Mouse (Mus musculus) brown adipose tissue, adult 24 weeks (tissue): ENCODE data around the gene Wnt5b. TPM values are rescaled to one million over a fixed set of nuclear protein-coding genes. Genes with fewer than 3 reads are reported as not detected.
A peak's percentile ranks its signal among the peaks of the same experiment; 100 is the strongest.
"Not testable (repeated sequence)": the region's sequence is repeated elsewhere in the genome, so short reads cannot be mapped to it uniquely, and the experiment has no call there.

ENCODE experiments used
- H3K27ac ChIP-seq: fragments of 200-500 bp; replicated peaks from 2 replicates; pipeline ENCODE4 v1.5.1; 2012; ENCODE audit warnings: low read depth, mild to moderate bottlenecking, low read length
- H3K4me1 ChIP-seq: fragments of 200-500 bp; 2 replicates; pipeline ENCODE4 v1.6.1; 2012; ENCODE audit warnings: low read length, mixed read lengths; ENCODE audit not compliant: control insufficient read depth, insufficient read depth, insufficient read length
- H3K4me3 ChIP-seq: fragments of 200-500 bp; 2 replicates; pipeline ENCODE4 v1.5.1; 2012; ENCODE audit warnings: low read depth, mild to moderate bottlenecking, low read length, moderate library complexity; ENCODE audit not compliant: insufficient read depth
- polyA plus RNA-seq: library from polyadenylated mRNA; stranded (reverse); fragments of >200 nt; gene quantifications from 2 replicates; pipeline ENCODE4 v1.2.4, GENCODE M21; 2012; ENCODE audit not compliant: missing spikeins, insufficient read depth, insufficient read length

Wnt5b gene
- polyA plus RNA-seq, 1 experiment, result not detected

DNA sequence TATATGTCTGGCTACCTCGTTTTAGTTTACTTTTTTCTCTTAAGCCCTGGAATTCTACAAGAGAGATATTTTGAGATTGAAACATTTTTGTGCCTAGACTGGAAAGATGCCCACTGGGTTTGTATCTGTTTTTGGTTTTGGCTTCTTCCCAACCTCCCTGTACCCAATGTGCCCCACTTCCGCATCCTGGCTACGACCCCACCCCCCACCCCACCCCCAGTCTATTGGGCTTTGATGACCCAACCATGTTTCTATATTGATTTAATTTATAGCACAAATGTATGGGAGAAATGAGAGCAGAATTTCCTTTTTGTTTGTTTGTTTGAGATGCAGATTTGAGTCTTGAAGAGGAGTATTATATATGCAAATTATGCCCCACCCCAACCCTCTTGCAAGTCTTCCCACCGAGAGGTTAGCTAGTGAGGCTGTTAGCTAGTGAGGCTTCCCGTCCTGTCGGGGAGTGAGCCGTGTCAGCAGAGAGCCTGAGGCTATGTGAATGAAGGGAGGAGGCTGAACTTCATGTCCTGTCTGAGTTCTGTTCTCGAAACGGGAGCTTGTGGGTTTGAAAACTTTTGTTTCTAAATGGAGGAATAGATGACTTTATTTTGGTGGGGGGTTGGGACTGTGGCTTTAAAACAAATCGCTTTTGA, 62.3 kb downstream of the Wnt5b start:
- Histone ChIP-seq H3K4me1 (peaks cover 14% of the 10 kb centered on the region), H3K4me3 (peak overlapping the region; percentile 32)

DNA sequence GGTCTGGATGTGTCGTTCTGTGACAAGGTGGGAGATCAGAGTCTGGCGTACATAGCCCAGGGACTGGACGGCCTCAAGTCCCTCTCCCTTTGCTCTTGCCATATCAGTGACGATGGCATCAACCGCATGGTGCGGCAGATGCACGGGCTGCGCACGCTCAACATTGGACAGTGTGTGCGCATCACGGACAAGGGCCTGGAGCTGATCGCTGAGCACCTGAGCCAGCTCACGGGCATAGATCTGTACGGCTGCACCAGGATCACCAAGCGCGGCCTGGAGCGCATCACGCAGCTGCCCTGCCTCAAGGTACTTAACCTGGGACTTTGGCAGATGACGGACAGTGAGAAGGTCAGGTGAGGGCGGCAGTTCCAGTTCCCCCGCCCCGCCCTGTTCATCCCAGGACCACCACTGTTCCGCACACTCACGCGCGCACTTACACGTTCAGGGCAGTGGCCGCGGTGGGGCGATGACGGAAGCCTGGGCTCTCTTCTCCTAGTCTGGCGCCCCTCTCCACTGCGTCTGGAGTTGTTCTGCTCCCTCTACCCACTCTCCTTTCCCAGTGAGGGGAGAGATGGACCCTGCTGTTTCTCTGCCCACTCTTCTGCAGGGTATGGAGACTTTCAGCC, 63.3 kb downstream of the Wnt5b start:
- Histone ChIP-seq H3K4me1 (peaks cover 9% of the 10 kb centered on the region), H3K27ac (no peak overlapping the region; the same call in 1 of the 2 replicates), H3K4me3 (peak overlapping the region; percentile 80)

More for the DNA sequence above, 62.3 kb downstream of the Wnt5b start:
- H3K27ac ChIP-seq, result not testable (repeated sequence)

DNA sequence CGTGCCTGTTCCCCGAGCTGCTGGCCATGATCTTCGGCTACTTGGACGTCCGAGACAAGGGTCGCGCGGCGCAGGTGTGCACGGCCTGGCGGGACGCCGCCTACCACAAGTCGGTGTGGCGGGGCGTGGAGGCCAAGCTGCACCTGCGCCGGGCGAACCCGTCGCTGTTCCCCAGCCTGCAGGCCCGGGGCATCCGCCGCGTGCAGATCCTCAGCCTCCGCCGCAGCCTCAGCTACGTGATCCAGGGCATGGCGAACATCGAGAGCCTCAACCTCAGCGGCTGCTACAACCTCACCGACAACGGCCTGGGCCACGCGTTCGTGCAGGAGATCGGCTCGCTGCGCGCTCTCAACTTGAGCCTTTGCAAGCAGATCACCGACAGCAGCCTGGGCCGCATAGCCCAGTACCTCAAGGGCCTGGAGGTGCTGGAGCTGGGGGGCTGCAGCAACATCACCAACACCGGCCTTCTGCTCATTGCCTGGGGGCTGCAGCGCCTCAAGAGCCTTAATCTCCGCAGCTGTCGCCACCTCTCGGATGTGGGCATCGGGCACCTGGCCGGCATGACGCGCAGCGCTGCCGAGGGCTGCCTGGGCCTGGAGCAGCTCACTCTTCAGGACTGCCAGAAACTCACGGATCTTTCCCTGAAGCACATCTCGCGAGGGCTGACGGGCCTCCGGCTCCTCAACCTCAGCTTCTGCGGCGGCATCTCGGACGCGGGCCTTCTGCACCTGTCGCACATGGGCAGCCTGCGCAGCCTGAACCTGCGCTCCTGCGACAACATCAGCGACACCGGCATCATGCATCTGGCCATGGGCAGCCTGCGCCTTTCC, 64.1 kb downstream of the Wnt5b start:
- Histone ChIP-seq H3K27ac (0 out of 2 replicates have a peak overlapping the region, but pooled peaks have one; percentile 40), H3K4me1 (peaks cover 9% of the 10 kb centered on the region), H3K4me3 (peak overlapping the region; percentile 80)

DNA sequence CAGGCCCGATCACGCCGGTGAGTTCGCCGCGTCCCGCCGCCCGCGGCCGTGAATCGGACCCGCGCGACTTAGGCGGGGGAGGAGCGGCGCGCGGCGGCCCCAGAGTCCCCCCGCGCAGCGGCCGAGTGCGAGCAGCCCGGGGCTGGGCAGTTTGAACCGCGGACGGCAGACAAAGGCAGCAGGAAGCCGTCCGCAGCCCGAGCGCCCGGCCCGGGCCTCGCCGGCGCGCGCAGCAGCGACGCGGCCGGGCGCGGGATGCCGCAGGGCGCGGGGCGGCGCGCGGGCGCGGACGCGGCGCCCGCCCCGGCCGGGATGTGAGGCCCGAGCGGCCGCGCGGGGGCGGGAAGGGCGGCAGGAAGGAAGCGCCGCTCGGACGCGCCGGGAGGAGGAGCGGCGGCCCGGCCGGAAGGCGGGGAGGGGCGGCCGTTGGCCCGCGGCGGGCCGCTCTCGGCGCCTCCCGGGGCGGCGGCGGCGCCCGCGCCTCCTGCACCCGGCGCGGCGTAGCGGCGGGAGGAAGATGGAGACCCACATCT, 64.7 kb downstream of the Wnt5b start, which contains the start of gene Fbxl14:
Gene Fbxl14, plus strand, starts transcription at position 326 of the 533 bp plus-strand sequence.
- Histone ChIP-seq H3K4me3 (peak within 1 kb of the TSS; percentile 80), H3K4me1 (peaks cover 9% of the 10 kb centered on the region), H3K27ac (peak within 1 kb of the TSS; percentile 98)

DNA sequence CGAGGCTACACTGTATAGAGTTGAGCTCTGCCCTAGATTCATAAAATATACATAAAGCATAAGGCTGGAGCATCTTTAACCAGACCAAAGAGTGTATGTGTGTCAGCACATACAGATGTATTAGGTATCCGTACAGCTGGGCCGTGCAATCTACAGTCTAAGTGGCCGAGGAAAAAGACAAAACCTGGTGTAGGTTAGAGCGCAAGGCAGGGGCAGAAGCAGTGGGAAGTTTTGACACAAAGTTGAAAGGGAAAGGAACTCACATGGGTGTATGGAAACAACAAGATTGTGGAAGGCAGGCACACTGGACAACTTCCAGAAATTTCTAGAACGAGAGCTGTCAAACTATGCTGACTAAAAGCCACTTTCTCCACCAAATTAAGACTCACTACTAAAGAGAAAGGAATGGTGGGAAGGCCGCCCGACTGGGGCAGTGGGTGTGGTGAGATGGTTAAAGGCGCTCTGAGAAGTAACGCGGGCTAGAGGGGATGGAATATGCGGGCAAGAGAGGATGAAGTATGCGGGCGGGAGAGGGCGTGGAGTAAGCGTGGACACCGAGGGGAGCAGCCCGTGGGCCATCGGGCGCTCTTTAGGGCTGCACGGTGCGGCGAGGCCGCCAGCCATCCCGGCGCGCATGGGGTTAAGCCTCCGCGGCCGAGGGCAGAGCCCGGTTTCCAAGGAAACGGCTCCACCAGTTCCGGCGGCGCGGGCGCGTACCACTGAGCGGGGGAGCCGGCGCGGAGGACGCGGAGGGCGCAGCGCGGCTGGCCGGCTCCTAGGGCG, 65.4 kb downstream of the Wnt5b start:
- peak overlapping the region; percentile 98 for H3K27ac ChIP-seq
- peak overlapping the region; percentile 80 for H3K4me3 ChIP-seq
- peaks cover 9% of the 10 kb centered on the region for H3K4me1 ChIP-seq

DNA sequence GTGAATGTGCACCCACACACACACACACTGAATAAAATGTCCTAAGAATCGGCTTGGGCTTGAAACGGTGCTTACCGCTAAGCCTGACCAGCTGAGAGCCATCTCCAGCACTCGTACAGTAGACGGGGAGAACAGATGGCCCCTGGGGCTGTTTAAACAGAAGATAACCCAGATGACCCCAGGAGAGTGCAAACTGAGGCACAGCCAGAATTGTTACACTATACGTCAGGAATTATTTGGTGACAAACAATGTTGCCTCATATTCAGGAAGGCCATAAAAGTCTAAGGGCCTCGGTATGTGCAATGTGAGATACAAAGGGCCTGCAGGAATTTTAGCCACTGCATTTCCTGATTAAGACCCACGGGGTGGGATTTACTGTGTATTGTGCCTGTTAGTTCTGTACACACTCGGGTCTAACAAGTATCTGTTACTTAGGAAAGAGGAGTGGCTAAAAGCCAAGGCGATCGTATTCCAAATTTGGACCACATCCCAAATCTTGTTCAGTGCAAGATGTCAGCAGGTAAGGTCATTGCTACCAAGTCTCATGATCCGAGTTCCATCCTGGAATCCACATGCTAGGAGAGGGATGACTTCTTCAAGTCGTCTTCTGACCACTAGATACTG, 66.3 kb downstream of the Wnt5b start:
- Histone ChIP-seq H3K27ac (peak overlapping the region; percentile 5; the same call in 1 of the 2 replicates), H3K4me3 (0 out of 2 replicates have a peak overlapping the region, but pooled peaks have one; percentile 13), H3K4me1 (peaks cover 3% of the 10 kb centered on the region)

DNA sequence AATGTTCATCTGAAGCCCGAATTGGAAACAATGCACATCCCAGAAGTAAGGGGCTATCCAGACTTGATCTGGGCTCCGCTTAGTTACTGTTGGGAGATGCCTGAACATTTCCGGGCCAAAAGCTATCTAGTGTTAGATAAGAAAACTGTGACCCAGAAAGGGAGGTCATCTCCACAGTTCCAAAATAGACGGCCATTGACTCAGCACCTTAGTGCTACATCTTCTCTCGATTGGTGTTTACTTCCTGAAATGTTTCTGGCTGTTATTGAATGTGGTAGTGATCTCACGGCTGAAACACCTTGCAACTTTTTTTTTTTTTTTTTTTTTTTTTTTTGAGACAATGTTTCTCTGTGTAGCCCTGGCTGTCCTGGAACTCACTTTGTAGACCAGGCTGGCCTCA, 68.2 kb downstream of the Wnt5b start:
- no peak overlapping the region for H3K27ac ChIP-seq
- H3K4me3 ChIP-seq, result no peak overlapping the region
- H3K4me1 ChIP-seq, result peaks cover 2% of the 10 kb centered on the region

DNA sequence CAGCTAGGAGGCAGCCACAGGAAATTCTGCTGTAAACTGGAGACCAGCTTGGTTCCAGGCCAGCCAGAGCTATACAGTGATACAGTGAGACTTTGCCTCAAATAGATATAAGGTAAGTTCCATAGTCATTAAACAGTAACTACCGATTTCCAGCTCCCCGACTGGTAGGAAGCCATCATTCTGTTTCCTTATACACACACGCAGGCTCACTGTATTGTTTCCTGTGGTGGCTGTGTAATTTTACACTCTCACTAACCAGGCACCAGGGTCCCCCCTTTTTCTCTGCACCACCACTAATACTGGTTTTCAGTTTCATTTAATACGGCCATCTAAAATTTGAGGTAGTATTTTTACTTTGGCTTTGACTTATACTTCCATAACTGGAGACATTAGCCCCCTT, 70.2 kb downstream of the Wnt5b start:
- no peak overlapping the region for H3K27ac ChIP-seq
- H3K4me1 ChIP-seq, result no peaks in the 10 kb centered on the region; the same call in none of the 2 replicates
- no peak overlapping the region for H3K4me3 ChIP-seq

DNA sequence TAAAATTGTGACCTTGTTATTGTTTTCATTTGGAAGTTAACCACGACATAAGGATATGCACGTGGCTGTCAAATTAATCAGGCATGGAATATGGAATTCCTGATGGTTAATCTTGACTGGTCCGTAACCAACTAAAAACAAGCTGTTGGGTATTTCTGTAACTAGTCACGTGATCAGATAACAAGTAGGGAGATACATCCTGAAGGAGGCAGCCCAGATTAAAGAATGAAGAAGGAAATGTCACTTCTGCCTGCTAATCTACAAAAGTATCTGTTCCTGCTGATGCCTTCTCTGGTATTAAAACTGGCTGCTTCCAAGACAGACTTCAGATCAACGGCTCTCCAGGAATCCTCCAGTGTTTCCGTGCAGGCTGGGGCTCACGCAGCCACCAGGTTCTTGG, 70.7 kb downstream of the Wnt5b start:
- Histone ChIP-seq H3K27ac (no peak overlapping the region), H3K4me3 (no peak overlapping the region), H3K4me1 (no peaks in the 10 kb centered on the region; the same call in none of the 2 replicates)

DNA sequence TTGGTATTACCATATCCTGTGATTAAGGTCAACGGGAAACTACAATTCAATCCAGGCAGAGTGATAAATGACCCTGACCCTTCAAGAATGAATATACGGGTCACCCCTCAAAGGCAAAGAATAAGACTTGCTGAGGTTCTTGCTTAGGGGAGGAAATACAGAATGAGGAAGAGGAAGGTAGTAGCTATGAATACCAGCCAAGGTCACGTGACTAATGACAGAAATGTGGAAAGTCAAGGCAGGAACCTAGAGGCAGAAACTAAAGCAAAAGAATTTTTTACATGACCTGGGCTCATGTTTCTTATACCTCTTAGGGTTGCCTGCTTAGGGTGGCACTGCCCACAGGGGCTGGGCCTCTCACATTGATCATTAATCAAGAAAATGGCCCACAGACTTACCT, 71.4 kb downstream of the Wnt5b start:
- Histone ChIP-seq H3K4me3 (no peak overlapping the region), H3K27ac (no peak overlapping the region), H3K4me1 (no peaks in the 10 kb centered on the region; the same call in none of the 2 replicates)

DNA sequence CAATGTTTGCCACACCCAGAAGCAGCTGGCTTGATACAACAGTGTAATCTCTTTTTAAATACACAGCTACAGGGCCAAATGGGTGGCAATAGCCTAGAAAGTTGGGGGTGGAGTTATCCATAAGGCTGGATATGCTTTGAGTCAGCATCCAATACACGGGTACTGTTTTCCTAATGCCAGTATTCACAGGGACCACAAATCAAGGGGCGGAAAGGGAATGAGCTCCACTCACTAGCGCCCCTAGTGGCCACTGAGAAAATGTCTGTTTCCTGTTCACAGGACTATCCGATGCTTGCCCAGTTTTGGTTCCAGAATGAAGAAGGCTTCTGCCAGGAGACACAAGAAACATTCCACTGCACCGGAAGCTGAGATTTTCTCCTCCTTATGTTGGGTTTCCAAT, 72.0 kb downstream of the Wnt5b start:
- no peaks in the 10 kb centered on the region; the same call in 1 of the 2 replicates for H3K4me1 ChIP-seq
- no peak overlapping the region for H3K27ac ChIP-seq
- H3K4me3 ChIP-seq, result no peak overlapping the region

DNA sequence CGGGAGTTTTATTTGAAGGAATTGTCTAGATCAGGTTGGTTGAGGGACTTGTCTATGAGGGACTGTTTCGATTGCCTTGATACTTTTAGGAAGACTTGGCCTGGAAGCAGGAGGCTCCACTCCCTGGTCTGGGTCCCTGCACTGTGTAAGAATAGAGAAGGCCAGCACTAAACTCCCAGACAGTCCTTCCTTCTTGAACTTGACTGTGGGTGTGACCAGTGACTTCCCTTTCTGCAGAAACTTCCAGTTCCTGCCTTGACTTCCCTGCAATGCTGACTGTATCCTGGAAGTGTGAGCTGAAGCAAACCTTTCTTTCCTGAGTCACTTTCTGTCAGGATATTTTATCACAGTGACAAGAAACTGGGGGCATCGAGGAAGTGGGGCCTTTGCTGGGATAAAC, 73.4 kb downstream of the Wnt5b start:
- Histone ChIP-seq H3K4me3 (no peak overlapping the region), H3K27ac (no peak overlapping the region), H3K4me1 (no peaks in the 10 kb centered on the region; the same call in 1 of the 2 replicates)

DNA sequence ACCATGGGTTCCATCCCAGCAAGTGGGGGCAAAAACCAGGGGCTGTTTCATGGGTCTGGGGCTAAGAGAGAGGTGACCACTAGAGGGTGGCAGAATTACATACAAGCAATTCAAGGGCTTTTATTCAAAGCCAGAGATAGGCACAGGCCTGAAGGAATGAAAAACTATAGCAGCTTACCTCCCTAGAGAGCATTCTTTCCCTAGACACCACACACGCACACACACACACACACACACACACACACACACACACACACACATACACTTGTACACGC, 76.4 kb downstream of the Wnt5b start:
- peak overlapping the region; percentile 42; the same call in 1 of the 2 replicates for H3K27ac ChIP-seq
- no peaks in the 10 kb centered on the region; the same call in 1 of the 2 replicates for H3K4me1 ChIP-seq
- no peak overlapping the region for H3K4me3 ChIP-seq
